Mouse (Mus musculus): ENCODE results near the gene Rhbdf2.

The Rhbdf2 gene

GRCm38 (mm10) chr11:116659027-116659621, 32.3 kb upstream of the Rhbdf2 start:
- no peak for DNase-seq (ENCODE audit: low spot score in 2 of 2)

GRCm38 (mm10) chr11:116658238-116658637, 31.4 kb upstream of the Rhbdf2 start:
- DNase-seq (ENCODE audit: low spot score in 2 of 2): no peak

- peak; percentile 84 to 90 for DNase-seq (ENCODE audit: low spot score in 2 of 2)
Measured at GRCm38 (mm10) chr11:116657311-116658223, 30.7 kb upstream of the Rhbdf2 start.

- no peak for DNase-seq (ENCODE audit: low spot score in 2 of 2)
Measured at GRCm38 (mm10) chr11:116656348-116657191, 29.8 kb upstream of the Rhbdf2 start.

- no peak for DNase-seq (ENCODE audit: low spot score in 2 of 2)
Measured at GRCm38 (mm10) chr11:116654255-116654821, 27.5 kb upstream of the Rhbdf2 start, which contains the start of gene Cygb. Cygb (minus strand) TSS chr11:116654313.

GRCm38 (mm10) chr11:116653709-116654221, 26.9 kb upstream of the Rhbdf2 start:
- DNase-seq (ENCODE audit: low spot score in 2 of 2): peak in 1 of 2 experiments; percentile 68

GRCm38 (mm10) chr11:116653234-116653633, 26.4 kb upstream of the Rhbdf2 start, which contains the start of gene Prcd:
Prcd (plus strand) TSS chr11:116653534.
- DNase-seq (ENCODE audit: low spot score in 2 of 2): no peak

GRCm38 (mm10) chr11:116652330-116653098, 25.7 kb upstream of the Rhbdf2 start:
- no peak for DNase-seq (ENCODE audit: low spot score in 2 of 2)

- peak in 1 of 2 experiments; percentile 54 for DNase-seq (ENCODE audit: low spot score in 2 of 2)
Measured at GRCm38 (mm10) chr11:116651339-116651738, 24.5 kb upstream of the Rhbdf2 start.

GRCm38 (mm10) chr11:116650811-116651210, 24.0 kb upstream of the Rhbdf2 start:
- DNase-seq (ENCODE audit: low spot score in 2 of 2): no peak

- no peak for DNase-seq (ENCODE audit: low spot score in 2 of 2)
Measured at GRCm38 (mm10) chr11:116649711-116650337, 23.0 kb upstream of the Rhbdf2 start.

GRCm38 (mm10) chr11:116648976-116649375, 22.2 kb upstream of the Rhbdf2 start:
- no peak for DNase-seq (ENCODE audit: low spot score in 2 of 2)

- DNase-seq (ENCODE audit: low spot score in 2 of 2): no peak
Measured at GRCm38 (mm10) chr11:116648213-116648921, 21.5 kb upstream of the Rhbdf2 start.

- no peak for DNase-seq (ENCODE audit: low spot score in 2 of 2)
Measured at GRCm38 (mm10) chr11:116647340-116647991, 20.6 kb upstream of the Rhbdf2 start.

- no peak for DNase-seq (ENCODE audit: low spot score in 2 of 2)
Measured at GRCm38 (mm10) chr11:116646771-116647170, 20.0 kb upstream of the Rhbdf2 start.

- no peak for DNase-seq (ENCODE audit: low spot score in 2 of 2)
Measured at GRCm38 (mm10) chr11:116646136-116646535, 19.3 kb upstream of the Rhbdf2 start.

GRCm38 (mm10) chr11:116645446-116646110, 18.8 kb upstream of the Rhbdf2 start:
- no peak for DNase-seq (ENCODE audit: low spot score in 2 of 2)
